Mouse (Mus musculus): Measurements from ENCODE around the gene Gm11172. TPM values are rescaled to one million over a fixed set of nuclear protein-coding genes. Genes with fewer than 3 reads are reported as not detected.

Gene Gm11172
- polyA plus RNA-seq, 1 experiment from 2014 or later: not detected

- ATAC-seq (ENCODE audit: low read depth): no peak
- Histone ChIP-seq H3K9me3 (ENCODE audit: control insufficient read depth, low read length) (no peaks in the 10 kb centered on the region), H3K27me3 (ENCODE audit: control insufficient read depth, insufficient read depth, low read depth, low read length) (no peaks in the 10 kb centered on the region), H3K4me1 (replicated peaks; ENCODE audit: control insufficient read depth, insufficient read depth, low read length) (no peaks in the 10 kb centered on the region; the same call in 1 of the 2 replicates), H3K27ac (ENCODE audit: low read length) (no peak overlapping the region), H3K9ac (ENCODE audit: low read length) (no peak overlapping the region), H3K4me3 (ENCODE audit: low read length) (no peak overlapping the region), H3K36me3 (ENCODE audit: control insufficient read depth, insufficient read depth, low read length) (no peaks in the 10 kb centered on the region), H3K4me2 (ENCODE audit: low read depth, low read length) (no peak overlapping the region)
- 75% methylated on average over 8 of the region's 8 CpGs for WGBS
Observed at GRCm38 (mm10) chr16:10773543-10773942, 39.2 kb upstream of the Gm11172 start.

DNA sequence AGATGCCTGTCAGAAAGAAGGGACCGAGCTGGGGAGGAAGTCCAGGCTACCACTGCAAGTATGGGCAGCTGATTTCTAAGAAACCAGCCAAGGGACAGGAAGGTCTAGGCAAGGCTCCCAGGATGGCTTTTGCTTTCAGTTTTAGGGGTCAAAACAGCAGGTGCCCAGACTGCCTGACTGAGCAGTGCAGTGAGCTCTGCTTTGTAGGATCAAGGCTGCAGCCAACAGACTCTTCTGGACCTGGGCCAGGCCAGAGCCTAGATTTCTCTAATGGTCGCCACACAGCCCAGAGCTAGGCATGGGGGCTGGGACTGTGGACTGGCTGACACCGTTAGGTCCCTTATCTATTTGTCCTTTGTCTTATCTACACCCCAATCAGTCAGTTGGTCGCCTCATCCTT lies 38.0 kb upstream of the Gm11172 start:
- no peak overlapping the region for H3K4me3 ChIP-seq (ENCODE audit: low read length)
- H3K27me3 ChIP-seq (ENCODE audit: control insufficient read depth, insufficient read depth, low read depth, low read length): no peaks in the 10 kb centered on the region
- H3K9ac ChIP-seq (ENCODE audit: low read length): no peak overlapping the region
- no peaks in the 10 kb centered on the region for H3K36me3 ChIP-seq (ENCODE audit: control insufficient read depth, insufficient read depth, low read length)
- no peak overlapping the region for H3K27ac ChIP-seq (ENCODE audit: low read length)
- no peak overlapping the region for H3K4me2 ChIP-seq (ENCODE audit: low read depth, low read length)
- WGBS: 31% methylated on average over 4 of the region's 4 CpGs
- H3K9me3 ChIP-seq (ENCODE audit: control insufficient read depth, low read length): no peaks in the 10 kb centered on the region
- no peak for ATAC-seq (ENCODE audit: low read depth)
- no peaks in the 10 kb centered on the region; the same call in 1 of the 2 replicates for H3K4me1 ChIP-seq (replicated peaks; ENCODE audit: control insufficient read depth, insufficient read depth, low read length)

- 28% methylated on average over 7 of the region's 7 CpGs for WGBS
- Histone ChIP-seq H3K9ac (ENCODE audit: low read length) (no peak overlapping the region), H3K36me3 (ENCODE audit: control insufficient read depth, insufficient read depth, low read length) (no peaks in the 10 kb centered on the region), H3K4me3 (ENCODE audit: low read length) (no peak overlapping the region), H3K9me3 (ENCODE audit: control insufficient read depth, low read length) (no peaks in the 10 kb centered on the region), H3K4me2 (ENCODE audit: low read depth, low read length) (no peak overlapping the region), H3K27me3 (ENCODE audit: control insufficient read depth, insufficient read depth, low read depth, low read length) (no peaks in the 10 kb centered on the region), H3K27ac (ENCODE audit: low read length) (no peak overlapping the region), H3K4me1 (replicated peaks; ENCODE audit: control insufficient read depth, insufficient read depth, low read length) (peaks cover 7% of the 10 kb centered on the region)
- no peak for ATAC-seq (ENCODE audit: low read depth)
Observed at GRCm38 (mm10) chr16:10776322-10776721, 36.4 kb upstream of the Gm11172 start.

DNA sequence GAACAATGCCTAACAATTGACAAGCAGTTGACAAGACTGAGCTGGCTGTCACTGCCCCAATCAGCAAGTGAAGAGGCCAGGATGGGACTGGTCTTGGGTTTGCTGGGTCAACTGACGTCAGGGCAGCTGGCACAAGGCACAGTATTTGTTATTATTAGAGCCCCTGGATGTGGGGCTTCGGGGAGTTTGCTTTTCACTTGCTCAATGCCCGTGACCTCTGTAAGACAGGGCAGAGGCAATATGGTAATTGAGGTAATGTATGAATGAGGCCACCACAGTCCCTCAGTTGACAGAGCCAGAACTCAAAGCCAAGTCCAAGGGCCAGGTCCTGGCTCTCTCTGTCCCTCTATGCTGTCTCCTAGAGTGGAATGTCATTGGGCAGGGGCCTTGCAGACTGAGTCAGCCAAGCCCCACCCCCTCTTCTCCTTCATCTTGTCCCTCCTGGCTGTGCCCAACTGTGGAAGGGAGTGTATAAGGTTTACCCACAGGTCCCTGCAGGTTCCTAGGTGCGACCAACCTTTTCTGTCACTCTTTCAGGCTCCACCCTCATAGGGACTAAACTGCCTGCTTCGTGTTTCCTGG lies 35.0 kb upstream of the Gm11172 start:
- H3K9me3 ChIP-seq (ENCODE audit: control insufficient read depth, low read length): no peaks in the 10 kb centered on the region
- H3K27ac ChIP-seq (ENCODE audit: low read length): no peak overlapping the region
- no peak overlapping the region for H3K9ac ChIP-seq (ENCODE audit: low read length)
- H3K4me3 ChIP-seq (ENCODE audit: low read length): no peak overlapping the region
- no peak overlapping the region for H3K4me2 ChIP-seq (ENCODE audit: low read depth, low read length)
- no peaks in the 10 kb centered on the region for H3K27me3 ChIP-seq (ENCODE audit: control insufficient read depth, insufficient read depth, low read depth, low read length)
- 65% methylated on average over 5 of the region's 5 CpGs for WGBS
- ATAC-seq (ENCODE audit: low read depth): no peak
- no peaks in the 10 kb centered on the region for H3K36me3 ChIP-seq (ENCODE audit: control insufficient read depth, insufficient read depth, low read length)
- peaks cover 18% of the 10 kb centered on the region for H3K4me1 ChIP-seq (replicated peaks; ENCODE audit: control insufficient read depth, insufficient read depth, low read length)

DNA sequence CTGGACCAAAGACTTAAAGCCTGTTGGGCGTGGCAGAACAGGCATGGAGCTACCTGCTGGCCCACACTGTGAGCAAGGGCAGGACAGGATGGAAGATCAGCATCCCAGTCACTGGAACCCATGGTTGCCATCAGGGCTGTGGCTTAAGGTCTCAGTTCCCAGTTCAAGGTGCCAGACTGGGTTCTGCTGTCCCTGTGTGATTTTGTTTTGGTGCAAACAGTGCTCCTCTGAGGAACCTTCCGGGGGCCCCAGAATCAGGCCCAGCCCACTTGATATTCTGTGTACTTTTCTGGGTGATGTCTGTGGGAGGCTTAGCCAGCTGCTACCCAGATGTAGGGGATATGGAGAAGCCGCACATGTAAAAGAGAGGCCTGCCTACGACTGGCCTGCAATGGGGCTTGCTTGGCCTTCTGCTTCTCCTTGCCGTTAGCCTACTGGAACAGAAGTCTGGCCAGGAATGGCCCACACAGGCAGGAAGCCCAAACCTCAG lies 32.0 kb upstream of the Gm11172 start:
- Histone ChIP-seq H3K4me2 (ENCODE audit: low read depth, low read length) (no peak overlapping the region), H3K9ac (ENCODE audit: low read length) (0 out of 2 replicates have a peak overlapping the region, but pooled peaks have one; percentile 24)

GRCm38 (mm10) chr16:10781862-10782371 lies 30.8 kb upstream of the Gm11172 start:
- H3K9ac ChIP-seq (ENCODE audit: low read length): no peak overlapping the region
- H3K27ac ChIP-seq (ENCODE audit: low read length): peak overlapping the region; percentile 6; the same call in 1 of the 2 replicates
- H3K36me3 ChIP-seq (ENCODE audit: control insufficient read depth, insufficient read depth, low read length): no peaks in the 10 kb centered on the region
- H3K9me3 ChIP-seq (ENCODE audit: control insufficient read depth, low read length): no peaks in the 10 kb centered on the region
- WGBS: 38% methylated on average over 9 of the region's 9 CpGs
- H3K4me2 ChIP-seq (ENCODE audit: low read depth, low read length): peak overlapping the region; percentile 72; the same call in 1 of the 2 replicates
- H3K4me3 ChIP-seq (ENCODE audit: low read length): no peak overlapping the region
- no peak for ATAC-seq (ENCODE audit: low read depth)
- H3K27me3 ChIP-seq (ENCODE audit: control insufficient read depth, insufficient read depth, low read depth, low read length): no peaks in the 10 kb centered on the region
- peaks cover 37% of the 10 kb centered on the region for H3K4me1 ChIP-seq (replicated peaks; ENCODE audit: control insufficient read depth, insufficient read depth, low read length)

More for the DNA sequence above, 32.0 kb upstream of the Gm11172 start:
- Histone ChIP-seq H3K36me3 (ENCODE audit: control insufficient read depth, insufficient read depth, low read length) (no peaks in the 10 kb centered on the region), H3K27me3 (ENCODE audit: control insufficient read depth, insufficient read depth, low read depth, low read length) (no peaks in the 10 kb centered on the region), H3K4me3 (ENCODE audit: low read length) (no peak overlapping the region), H3K9me3 (ENCODE audit: control insufficient read depth, low read length) (no peaks in the 10 kb centered on the region), H3K4me1 (replicated peaks; ENCODE audit: control insufficient read depth, insufficient read depth, low read length) (peaks cover 32% of the 10 kb centered on the region), H3K27ac (ENCODE audit: low read length) (peak overlapping the region; percentile 0; the same call in 1 of the 2 replicates)
- no peak for ATAC-seq (ENCODE audit: low read depth)
- WGBS: 73% methylated on average over 5 of the region's 5 CpGs

- 36% methylated on average over 6 of the region's 6 CpGs for WGBS
- H3K4me1 ChIP-seq (replicated peaks; ENCODE audit: control insufficient read depth, insufficient read depth, low read length): peaks cover 42% of the 10 kb centered on the region
- no peaks in the 10 kb centered on the region for H3K36me3 ChIP-seq (ENCODE audit: control insufficient read depth, insufficient read depth, low read length)
- peak overlapping the region; percentile 32 for H3K9ac ChIP-seq (ENCODE audit: low read length)
- H3K9me3 ChIP-seq (ENCODE audit: control insufficient read depth, low read length): no peaks in the 10 kb centered on the region
- H3K27ac ChIP-seq (ENCODE audit: low read length): peak overlapping the region; percentile 6; the same call in 1 of the 2 replicates
- no peaks in the 10 kb centered on the region for H3K27me3 ChIP-seq (ENCODE audit: control insufficient read depth, insufficient read depth, low read depth, low read length)
- H3K4me3 ChIP-seq (ENCODE audit: low read length): peak overlapping the region; percentile 72
- no peak for ATAC-seq (ENCODE audit: low read depth)
- peak overlapping the region; percentile 72 for H3K4me2 ChIP-seq (ENCODE audit: low read depth, low read length)
Observed at GRCm38 (mm10) chr16:10782377-10783151, 30.2 kb upstream of the Gm11172 start.

DNA sequence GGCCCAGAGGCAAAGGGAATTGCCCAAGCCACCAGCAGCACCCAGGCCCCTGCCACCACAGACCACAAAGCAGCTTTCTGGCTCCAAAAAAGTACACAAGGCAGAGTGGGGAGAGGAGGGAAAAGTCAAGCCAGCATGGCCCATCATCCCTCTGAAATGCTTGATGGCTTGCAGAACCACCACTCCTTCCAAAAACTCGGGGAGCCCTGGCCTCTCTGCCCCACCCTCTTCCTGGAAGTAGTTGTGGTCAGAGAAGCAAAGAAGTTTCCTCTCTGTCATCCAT lies 29.6 kb upstream of the Gm11172 start:
- Histone ChIP-seq H3K4me3 (ENCODE audit: low read length) (peak overlapping the region; percentile 72), H3K9me3 (ENCODE audit: control insufficient read depth, low read length) (no peaks in the 10 kb centered on the region), H3K36me3 (ENCODE audit: control insufficient read depth, insufficient read depth, low read length) (no peaks in the 10 kb centered on the region), H3K27ac (ENCODE audit: low read length) (no peak overlapping the region), H3K4me1 (replicated peaks; ENCODE audit: control insufficient read depth, insufficient read depth, low read length) (peaks cover 42% of the 10 kb centered on the region), H3K27me3 (ENCODE audit: control insufficient read depth, insufficient read depth, low read depth, low read length) (no peaks in the 10 kb centered on the region), H3K9ac (ENCODE audit: low read length) (peak overlapping the region; percentile 32), H3K4me2 (ENCODE audit: low read depth, low read length) (peak overlapping the region; percentile 72)
- no peak for ATAC-seq (ENCODE audit: low read depth)
- WGBS: 8% methylated on average over 1 of the region's 1 CpGs

DNA sequence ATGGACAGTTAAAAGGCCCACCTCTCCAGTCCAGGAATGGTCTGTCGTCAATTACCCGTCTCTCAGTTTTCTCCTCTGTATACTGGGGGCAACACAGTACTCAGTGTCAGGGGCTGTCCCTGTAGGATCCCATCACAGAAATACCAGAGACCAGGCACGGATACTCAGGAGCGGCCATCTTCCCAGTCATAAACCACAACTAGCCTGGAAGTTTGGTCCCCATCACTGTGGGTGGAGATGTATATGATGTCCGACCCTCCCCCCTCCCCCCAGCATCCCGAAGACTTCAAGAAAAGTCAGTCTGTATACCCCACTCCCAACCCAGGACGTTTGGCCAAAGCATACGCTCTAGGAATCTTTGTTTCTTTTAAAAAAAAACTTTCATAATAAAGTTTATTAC lies 29.3 kb upstream of the Gm11172 start:
- no peak overlapping the region for H3K27ac ChIP-seq (ENCODE audit: low read length)
- WGBS: 41% methylated on average over 8 of the region's 8 CpGs
- H3K4me1 ChIP-seq (replicated peaks; ENCODE audit: control insufficient read depth, insufficient read depth, low read length): peaks cover 42% of the 10 kb centered on the region
- H3K9me3 ChIP-seq (ENCODE audit: control insufficient read depth, low read length): no peaks in the 10 kb centered on the region
- H3K27me3 ChIP-seq (ENCODE audit: control insufficient read depth, insufficient read depth, low read depth, low read length): no peaks in the 10 kb centered on the region
- H3K4me3 ChIP-seq (ENCODE audit: low read length): peak overlapping the region; percentile 72
- H3K9ac ChIP-seq (ENCODE audit: low read length): peak overlapping the region; percentile 66
- peak overlapping the region; percentile 72 for H3K4me2 ChIP-seq (ENCODE audit: low read depth, low read length)
- no peak for ATAC-seq (ENCODE audit: low read depth)
- H3K36me3 ChIP-seq (ENCODE audit: control insufficient read depth, insufficient read depth, low read length): no peaks in the 10 kb centered on the region
